Mouse (Mus musculus) lung, embryonic 14.5 days (tissue): ENCODE data around the gene Brd4. TPM values are rescaled to one million over a fixed set of nuclear protein-coding genes. Genes with fewer than 3 reads are reported as not detected.
A peak's percentile ranks its signal among the peaks of the same experiment; 100 is the strongest.

Experiments used
- ATAC-seq: fragments of 200-750 bp; cut with Nextera tagmentation; 2 replicates; pipeline ENCODE4 v1.8.0; 2017; ENCODE audit warnings: mild to moderate bottlenecking, moderate TSS enrichment, moderate library complexity; ENCODE audit not compliant: insufficient read depth
- DNase-seq: peaks from one replicate; pipeline ENCODE4 v3.0.0-alpha.2; 2015
- H3K27ac ChIP-seq: fragments of 300-500 bp; sonication (generic); 2 replicates; pipeline ENCODE4 v1.5.1; 2014; ENCODE audit warnings: low read depth, mild to moderate bottlenecking, moderate library complexity
- H3K27me3 ChIP-seq: fragments of 300-500 bp; sonication (generic); 2 replicates; pipeline ENCODE4 v1.6.1; 2014; ENCODE audit warnings: low read length, control low read depth; ENCODE audit not compliant: insufficient read depth
- H3K36me3 ChIP-seq: fragments of 300-500 bp; sonication (generic); 2 replicates; pipeline ENCODE4 v1.6.1; 2014; ENCODE audit warnings: control low read depth; ENCODE audit not compliant: insufficient read depth
- H3K4me1 ChIP-seq: fragments of 300-500 bp; sonication (generic); 2 replicates; pipeline ENCODE4 v1.6.1; 2014; ENCODE audit warnings: antibody characterized with exemption, control low read depth; ENCODE audit not compliant: insufficient read depth
- H3K4me2 ChIP-seq: fragments of 300-500 bp; sonication (generic); 2 replicates; pipeline ENCODE4 v1.6.1; 2014; ENCODE audit warnings: mild to moderate bottlenecking
- H3K4me3 ChIP-seq: fragments of 300-500 bp; sonication (generic); 2 replicates; pipeline ENCODE4 v1.5.1; 2014; ENCODE audit warnings: low read depth, low read length
- H3K9ac ChIP-seq: fragments of 300-500 bp; sonication (generic); 2 replicates; pipeline ENCODE4 v1.6.1; 2014
- H3K9me3 ChIP-seq: fragments of 300-500 bp; sonication (generic); 2 replicates; pipeline ENCODE4 v1.6.1; 2016; ENCODE audit warnings: low read depth, low read length, control low read depth
- CTCF ChIP-seq: IDR thresholded peaks from 2 replicates; pipeline ENCODE4 v1.5.1; 2016; ENCODE audit warnings: antibody characterized with exemption, low read depth
- WGBS: fragments of 180-500 bp; shearing (Covaris S2); extraction: QIAGEN DNeasy Blood & Tissue Kit; methylation state at CpG from one replicate; pipeline ENCODE4 v1.1.7; 2014; 5-methylcytosine and 5-hydroxymethylcytosine counted together
- polyA plus RNA-seq: library from polyadenylated mRNA; unstranded; fragments of >200 nt; fragmentation: Nextera tagmentation; extraction: Ambion mirVana; gene quantifications from 2 replicates; pipeline ENCODE4 v1.2.1, GENCODE M21; 2014

Gene Brd4
- polyA plus RNA-seq, 1 experiment from 2014 or later, result 114 TPM

DNA sequence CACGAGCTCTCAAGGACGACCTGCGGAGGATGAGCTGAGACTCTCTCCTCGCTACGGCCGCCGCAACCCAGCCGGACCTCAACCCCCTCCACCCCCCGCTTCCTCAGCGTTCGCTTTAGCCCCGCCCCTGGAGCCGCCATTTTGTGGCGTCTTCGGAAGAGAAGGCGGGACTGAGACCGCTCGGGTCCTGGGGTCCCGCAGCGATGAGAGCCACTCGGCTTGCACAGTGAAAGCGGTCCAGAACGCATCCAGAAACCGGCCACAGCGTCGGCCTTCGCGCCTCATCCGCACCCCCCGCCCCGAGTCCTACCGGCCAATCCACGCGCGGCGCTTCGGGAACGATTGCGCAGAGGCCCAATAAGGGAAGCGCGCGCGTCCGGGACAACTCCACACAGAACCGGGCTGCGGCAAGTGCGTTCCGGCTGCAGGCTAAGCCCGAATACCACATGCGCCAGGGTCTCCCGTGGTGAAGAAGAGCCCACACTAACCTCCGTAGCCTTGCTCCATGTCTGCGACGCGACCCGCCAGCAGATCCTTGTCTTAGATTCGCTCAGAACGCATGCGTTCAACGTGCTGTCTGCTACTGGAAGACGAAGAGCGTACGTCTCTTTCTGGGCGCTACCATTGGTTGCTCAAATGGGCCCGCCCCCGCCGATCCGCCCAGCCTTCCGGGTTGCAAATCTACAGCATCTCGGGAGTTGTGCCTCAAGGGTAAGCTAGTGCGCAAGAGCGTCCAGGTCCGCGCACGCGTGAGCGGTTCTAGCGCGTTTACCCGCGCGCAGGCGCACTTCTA lies 36.3 kb upstream of the Brd4 start, which contains the start of gene Akap8:
Akap8 (minus strand) TSS at position 642 of the 793 bp plus-strand sequence.
- Histone ChIP-seq H3K9ac (peak within 1 kb of the TSS; percentile 86), H3K36me3 (peaks cover 53% of the 10 kb centered on the region), H3K4me1 (peaks cover 3% of the 10 kb centered on the region), H3K27ac (peak within 1 kb of the TSS; percentile 97), H3K4me3 (peak within 1 kb of the TSS; percentile 96), H3K27me3 (no peaks in the 10 kb centered on the region), H3K9me3 (no peaks in the 10 kb centered on the region), H3K4me2 (peak within 1 kb of the TSS; percentile 95)
- DNase-seq (peak; percentile 99), ATAC-seq (peak; percentile 98)
- under 1% methylated on average over 83 of the region's 83 CpGs for WGBS
- no peak; the same call in 1 of the 2 replicates for TF ChIP-seq CTCF

DNA sequence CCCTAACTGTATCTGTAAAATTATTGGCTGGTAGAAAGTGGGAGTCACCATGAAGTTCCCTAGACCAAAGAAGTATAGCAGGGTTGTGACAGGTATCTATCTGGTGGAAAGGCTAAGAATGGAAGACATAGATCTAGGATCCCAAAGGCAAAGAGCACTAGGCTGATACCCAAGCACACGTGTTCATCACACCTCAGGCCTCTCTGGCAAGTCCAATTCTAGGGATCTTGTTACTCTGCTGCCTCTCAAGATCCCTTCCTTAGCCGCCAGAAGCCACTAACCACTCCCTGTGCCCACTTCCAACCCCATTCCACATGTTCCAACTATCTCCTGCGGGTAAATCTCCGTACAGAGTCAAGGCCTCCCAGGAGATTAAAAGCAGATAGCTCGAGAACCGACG lies 35.4 kb upstream of the Brd4 start:
- Histone ChIP-seq H3K27me3 (no peaks in the 10 kb centered on the region), H3K36me3 (peaks cover 53% of the 10 kb centered on the region), H3K4me2 (peak overlapping the region; percentile 95), H3K9me3 (no peaks in the 10 kb centered on the region), H3K4me1 (peaks cover 3% of the 10 kb centered on the region), H3K27ac (peak overlapping the region; percentile 97), H3K4me3 (peak overlapping the region; percentile 96), H3K9ac (peak overlapping the region; percentile 86)
- TF ChIP-seq CTCF, result no peak
- under 1% methylated on average over 7 of the region's 7 CpGs for WGBS
- ATAC-seq, result no peak
- DNase-seq, result peak; percentile 24

DNA sequence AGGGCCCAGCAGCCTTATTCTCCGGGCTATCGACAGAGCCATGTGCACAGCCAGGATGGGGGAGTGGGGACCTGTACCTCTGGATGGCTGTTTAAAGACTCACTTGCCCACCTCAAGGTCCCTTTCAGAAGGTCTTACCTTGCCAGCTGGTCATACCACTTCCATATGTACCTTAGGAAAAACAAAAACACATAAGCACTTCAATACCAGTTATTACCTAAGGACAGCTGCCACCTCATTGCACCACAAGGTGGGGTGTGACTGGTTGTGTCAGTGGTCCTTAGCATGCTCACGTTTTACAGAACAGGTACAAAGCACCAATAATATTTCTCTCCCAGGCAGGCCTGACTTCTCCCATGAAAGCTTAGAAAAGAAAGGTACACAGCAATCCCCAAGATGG lies 33.2 kb upstream of the Brd4 start:
- Histone ChIP-seq H3K4me1 (peaks cover 3% of the 10 kb centered on the region), H3K36me3 (peaks cover 59% of the 10 kb centered on the region), H3K27ac (no peak overlapping the region), H3K4me2 (no peak overlapping the region), H3K9me3 (no peaks in the 10 kb centered on the region), H3K4me3 (no peak overlapping the region), H3K27me3 (no peaks in the 10 kb centered on the region), H3K9ac (no peak overlapping the region)
- ATAC-seq, result no peak
- no peak for DNase-seq
- WGBS, result 86% methylated on average over 3 of the region's 3 CpGs
- no peak for TF ChIP-seq CTCF

DNA sequence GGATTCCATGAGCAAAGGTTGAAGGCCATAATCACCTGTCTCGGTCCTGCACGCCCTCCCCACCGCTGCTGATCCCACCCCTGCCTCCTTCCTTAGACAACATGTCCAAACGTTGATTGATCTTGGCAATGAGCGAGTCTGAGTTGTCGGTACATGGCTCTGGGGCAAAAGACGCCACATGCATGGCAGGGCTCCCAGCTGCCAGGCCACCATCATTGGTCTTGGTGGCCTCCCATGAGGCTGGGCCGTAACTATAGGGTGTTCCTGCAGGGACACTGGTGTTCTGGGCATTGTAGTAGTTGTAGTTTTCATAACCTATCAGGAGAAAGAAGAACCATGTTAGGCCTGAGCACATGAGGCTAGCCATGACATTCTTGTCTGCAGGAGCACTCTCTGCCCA lies 32.5 kb upstream of the Brd4 start:
- no peaks in the 10 kb centered on the region for H3K27me3 ChIP-seq
- no peak overlapping the region for H3K27ac ChIP-seq
- WGBS, result 87% methylated on average over 8 of the region's 8 CpGs
- no peak overlapping the region for H3K4me3 ChIP-seq
- ATAC-seq (no peak), DNase-seq (no peak)
- H3K4me2 ChIP-seq, result no peak overlapping the region
- peaks cover 2% of the 10 kb centered on the region for H3K4me1 ChIP-seq
- no peak for TF ChIP-seq CTCF
- H3K9me3 ChIP-seq, result no peaks in the 10 kb centered on the region
- H3K9ac ChIP-seq, result no peak overlapping the region
- peaks cover 65% of the 10 kb centered on the region for H3K36me3 ChIP-seq

DNA sequence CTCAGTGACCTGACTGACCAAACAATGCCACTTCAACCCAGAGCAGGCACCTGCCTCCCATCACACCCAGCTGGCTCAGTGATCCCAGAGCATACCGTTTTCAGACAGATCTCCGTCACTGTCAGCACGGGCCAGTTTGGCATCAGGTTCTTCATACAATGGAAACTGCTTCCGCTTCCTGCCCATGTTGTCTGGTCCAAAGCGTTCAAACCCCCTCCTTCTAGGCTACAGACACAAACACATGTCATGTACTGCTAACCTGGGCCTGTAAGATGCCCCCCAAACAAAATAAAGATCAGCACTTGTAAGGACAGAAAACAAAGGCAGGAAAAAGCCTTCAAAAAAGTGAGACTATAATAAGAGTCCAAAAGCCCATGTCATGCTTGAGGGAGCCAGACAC lies 31.0 kb upstream of the Brd4 start:
- Histone ChIP-seq H3K36me3 (peaks cover 80% of the 10 kb centered on the region), H3K4me2 (no peak overlapping the region), H3K9me3 (no peaks in the 10 kb centered on the region), H3K27ac (no peak overlapping the region), H3K9ac (no peak overlapping the region), H3K4me1 (no peaks in the 10 kb centered on the region; the same call in 1 of the 2 replicates), H3K4me3 (no peak overlapping the region), H3K27me3 (no peaks in the 10 kb centered on the region)
- DNase-seq (no peak), ATAC-seq (no peak)
- 92% methylated on average over 5 of the region's 5 CpGs for WGBS
- TF ChIP-seq CTCF, result no peak

DNA sequence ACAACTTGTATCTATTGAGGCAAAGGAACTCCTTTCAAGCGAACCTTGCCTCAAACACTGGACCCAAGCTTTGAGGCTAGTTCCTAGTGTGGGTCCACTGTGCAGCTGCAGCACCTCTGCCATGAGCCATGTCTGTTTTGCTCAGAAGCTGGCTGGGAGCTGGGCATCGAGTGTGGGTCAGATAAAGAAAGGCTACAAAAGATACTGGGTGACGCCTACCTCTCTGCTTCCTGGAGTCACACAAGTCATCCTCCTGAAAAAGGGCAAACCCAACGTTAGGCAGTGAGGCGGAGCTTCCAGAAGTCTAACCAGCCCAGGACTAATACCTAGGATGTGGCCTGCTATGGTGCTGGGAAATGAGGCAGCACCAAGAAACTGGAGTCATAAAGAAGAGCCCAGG lies 29.4 kb upstream of the Brd4 start:
- WGBS, result 68% methylated on average over 5 of the region's 5 CpGs
- H3K9me3 ChIP-seq, result no peaks in the 10 kb centered on the region

DNA sequence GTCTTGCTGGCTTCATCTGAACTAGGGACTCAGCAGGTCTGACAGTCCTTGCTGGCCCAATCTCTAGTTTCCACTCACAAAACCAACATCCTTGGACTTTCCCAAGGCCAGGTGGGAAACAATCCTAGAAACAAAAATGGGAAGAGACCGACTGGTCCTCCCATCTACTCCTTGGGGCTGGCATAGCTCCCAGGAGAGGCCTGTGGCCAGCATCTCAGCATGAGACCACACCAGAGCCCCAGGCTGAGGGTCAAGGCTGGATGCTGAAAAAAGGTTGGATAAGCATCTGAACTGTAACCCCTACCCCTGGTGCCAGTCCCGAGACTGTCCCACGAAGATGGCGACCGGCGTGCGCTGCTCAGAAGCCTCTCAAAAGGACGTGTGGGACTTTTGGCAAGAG lies 28.3 kb upstream of the Brd4 start:
- Histone ChIP-seq H3K4me3 (no peak overlapping the region), H3K9ac (no peak overlapping the region), H3K4me1 (no peaks in the 10 kb centered on the region), H3K36me3 (peaks cover 100% of the 10 kb centered on the region), H3K9me3 (no peaks in the 10 kb centered on the region), H3K4me2 (no peak overlapping the region), H3K27me3 (no peaks in the 10 kb centered on the region), H3K27ac (no peak overlapping the region)
- TF ChIP-seq CTCF, result no peak
- 92% methylated on average over 8 of the region's 8 CpGs for whole genome bisulfite sequencing
- no peak for DNase-seq
- no peak for ATAC-seq

More for the DNA sequence above, 29.4 kb upstream of the Brd4 start:
- Histone ChIP-seq H3K27me3 (no peaks in the 10 kb centered on the region), H3K4me3 (no peak overlapping the region), H3K9ac (no peak overlapping the region), H3K27ac (no peak overlapping the region), H3K4me2 (no peak overlapping the region), H3K36me3 (peaks cover 97% of the 10 kb centered on the region), H3K4me1 (no peaks in the 10 kb centered on the region; the same call in 1 of the 2 replicates)
- DNase-seq (no peak), ATAC-seq (no peak)
- TF ChIP-seq CTCF, result no peak
